Mouse (Mus musculus) erythroblast, embryonic 14.5 days (primary cell): ENCODE measurements around the gene Dennd2a.

ENCODE experiments used
- GATA1 ChIP-seq: IDR thresholded peaks from 2 replicates; pipeline ENCODE4 v1.6.1; 2012; ENCODE audit warnings: low read length, inconsistent platforms, mixed read lengths
- TAL1 ChIP-seq: IDR thresholded peaks from 3 replicates; pipeline ENCODE4 v1.6.1; 2012; ENCODE audit warnings: low read length, inconsistent platforms, mixed read lengths

DNA sequence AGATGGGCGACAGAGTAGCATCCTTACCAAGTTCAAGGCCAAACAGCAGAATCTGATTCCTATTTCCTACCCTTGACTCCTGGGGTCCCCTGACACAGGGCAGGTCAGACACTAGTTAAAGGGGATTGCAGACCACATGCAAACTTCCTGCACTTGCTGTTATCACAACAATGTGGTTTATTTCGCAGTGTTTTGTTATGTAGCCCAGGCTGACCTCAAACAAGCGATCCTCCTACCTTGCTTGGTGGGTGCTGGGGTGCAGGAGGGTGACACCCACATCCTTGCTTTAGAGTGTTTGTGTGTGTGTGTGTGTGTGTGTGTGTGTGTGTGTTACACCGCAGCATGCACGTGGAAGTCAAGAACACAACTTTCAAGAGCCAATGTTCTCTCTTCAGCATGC lies 88.2 kb downstream of the Dennd2a start:
- TF ChIP-seq GATA1 (no peak), TAL1 (no peak)
